Mouse (Mus musculus) kidney, postnatal 14 days (tissue): Measurements from ENCODE around the gene Trappc1.

Experiments
- DNase-seq: peaks from one replicate; pipeline ENCODE4 v3.0.0; 2022; ENCODE audit warnings: mixed read lengths

Trappc1 gene

GRCm38 (mm10) chr11:69369990-69370816, 46.4 kb downstream of the Trappc1 start:
- no peak for DNase-seq

GRCm38 (mm10) chr11:69370817-69371215, 47.0 kb downstream of the Trappc1 start:
- no peak for DNase-seq

- DNase-seq, result no peak
Measured at GRCm38 (mm10) chr11:69371601-69372000, 47.8 kb downstream of the Trappc1 start.

GRCm38 (mm10) chr11:69372056-69372779, 48.4 kb downstream of the Trappc1 start:
- peak; percentile 47 for DNase-seq

- no peak for DNase-seq
Measured at GRCm38 (mm10) chr11:69372780-69373170, 49.0 kb downstream of the Trappc1 start.

- DNase-seq, result no peak
Measured at GRCm38 (mm10) chr11:69373223-69373965, 49.6 kb downstream of the Trappc1 start.
